Mouse (Mus musculus) mammary gland, adult 2 months (tissue): ENCODE measurements around the gene Scmh1. TPM values are rescaled to one million over a fixed set of nuclear protein-coding genes. Genes with fewer than 3 reads are reported as not detected.

ENCODE experiments used
- polyA plus RNA-seq: library from polyadenylated mRNA; depleted of rRNA; stranded (reverse); fragments of >200 nt; gene quantifications from 2 replicates; pipeline ENCODE4 v1.2.3, GENCODE M21; 2012; ENCODE audit warnings: low replicate concordance; rRNA removed

Gene Scmh1
- polyA plus RNA-seq, result 19.9 and 28.9 TPM in 2 replicates

GRCm38 (mm10) chr4:120405144-120405805 is at the start of gene Scmh1:
TSS of gene Scmh1 (plus strand) at chr4:120405281.

GRCm38 (mm10) chr4:120531986-120532385 is 126.9 kb downstream of the Scmh1 start, which contains the start of gene Slfnl1:
TSS of gene Slfnl1 (plus strand) at chr4:120532231.

GRCm38 (mm10) chr4:120569486-120570437 is 164.7 kb downstream of the Scmh1 start, which contains the start of gene Ctps:
TSS of gene Ctps (minus strand) at chr4:120570276.

Other genes with a start within 250 kb of the Scmh1 start
- gene Edn2, start 244.1 kb upstream of the Scmh1 start, polyA plus RNA-seq, result 0.14 TPM in 1 of 2 replicates, not detected in the other
- 1.2 and 4.7 TPM in 2 replicates for gene Foxo6, start 117.9 kb upstream of the Scmh1 start, polyA plus RNA-seq
- 0.06 and 0.27 TPM in 2 replicates for gene Slfnl1, start 127.0 kb downstream of the Scmh1 start, polyA plus RNA-seq
- 4.2 and 6.7 TPM in 2 replicates for gene Ctps, start 165.0 kb downstream of the Scmh1 start, polyA plus RNA-seq
- gene Gm8439, start 183.5 kb downstream of the Scmh1 start, polyA plus RNA-seq, result 1.0 TPM in 1 of 2 replicates, not detected in the other